Mouse (Mus musculus): Measurements from ENCODE around the gene Btbd11. TPM values are rescaled to one million over a fixed set of nuclear protein-coding genes. Genes with fewer than 3 reads are reported as not detected.

Gene Btbd11
- polyA plus RNA-seq, 1 experiment, result 4.1 TPM

DNA sequence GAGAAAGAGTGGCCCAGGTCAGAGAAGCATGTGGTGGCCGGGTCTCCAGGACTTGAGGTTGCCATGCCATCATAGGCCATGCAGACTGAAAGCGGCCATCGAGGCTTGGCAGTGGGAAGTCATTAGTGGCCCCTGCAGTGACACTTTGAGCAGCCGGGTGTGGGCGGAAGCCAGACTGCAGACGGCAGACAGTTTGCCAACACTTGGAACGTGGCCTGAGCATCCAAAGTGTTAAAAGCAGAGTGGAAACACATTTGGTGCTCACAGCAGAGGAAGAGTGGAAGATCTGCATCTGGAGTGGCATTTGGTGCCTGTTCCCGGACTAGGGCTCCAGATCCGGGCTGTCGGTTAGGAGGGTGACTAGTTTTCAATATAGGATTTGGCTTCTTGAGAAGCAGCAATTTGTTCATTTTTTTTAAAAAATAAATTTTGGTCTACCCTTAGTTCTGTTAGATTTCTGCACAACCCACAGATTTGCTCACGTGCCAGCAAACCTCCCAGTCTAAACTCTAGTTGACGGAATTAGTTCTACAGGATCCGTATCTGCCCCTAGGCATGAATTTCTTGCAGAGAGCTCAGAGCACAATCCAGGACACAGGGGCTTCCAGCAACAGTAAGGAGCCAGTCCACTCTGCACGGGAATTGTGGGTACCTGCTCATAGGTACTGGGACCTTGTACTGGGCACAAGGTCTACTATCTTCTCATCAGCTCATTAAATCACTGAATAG lies 222.1 kb downstream of the Btbd11 start:
- H3K27ac ChIP-seq (ENCODE audit: insufficient read depth, low read depth, low read length), result no peak overlapping the region
- WGBS, result 81% methylated on average over 14 of the region's 14 CpGs
- TF ChIP-seq POLR2A (IDR thresholded peaks at IDR 0.05; ENCODE audit: low read depth, low read length), result no peak
- no peak for TF ChIP-seq CTCF (conservative IDR thresholded peaks at IDR 0.05; ENCODE audit: insufficient read depth, insufficient read length, low read depth, low read length)
- H3K36me3 ChIP-seq (ENCODE audit: control insufficient read depth, insufficient read depth, low read length), result no peaks in the 10 kb centered on the region
- H3K27me3 ChIP-seq (replicated peaks; ENCODE audit: control insufficient read depth, insufficient read depth, low read length), result no peaks in the 10 kb centered on the region
- no peak overlapping the region for H3K4me3 ChIP-seq (ENCODE audit: insufficient read depth, low read depth, low read length)
- no peak for DNase-seq
- H3K4me1 ChIP-seq (ENCODE audit: control insufficient read depth, insufficient read depth, low read length), result no peaks in the 10 kb centered on the region

DNA sequence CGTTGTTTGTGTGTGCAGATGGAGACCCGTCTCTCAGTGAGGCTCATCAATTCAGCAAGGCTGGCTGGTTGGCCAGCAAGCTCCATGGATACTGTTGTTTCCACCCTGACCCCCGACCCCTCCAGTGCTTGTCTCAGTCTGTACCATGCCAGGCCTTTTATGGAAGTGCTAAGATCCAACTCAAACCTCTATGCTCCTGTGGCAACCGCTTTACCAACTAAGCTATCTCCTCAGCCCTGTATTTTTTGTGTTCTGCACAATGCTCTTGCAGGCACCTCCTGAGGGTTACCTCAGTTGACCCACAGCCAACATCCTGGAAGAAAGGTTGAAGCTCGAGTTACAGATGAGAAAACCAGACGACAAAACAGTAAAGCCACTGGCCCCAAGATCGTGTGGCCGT lies 230.5 kb downstream of the Btbd11 start:
- DNase-seq, result no peak
- 33% methylated on average over 8 of the region's 8 CpGs for WGBS
- H3K4me1 ChIP-seq (ENCODE audit: control insufficient read depth, insufficient read depth, low read length), result no peaks in the 10 kb centered on the region

GRCm38 (mm10) chr10:85617501-85618417 lies 231.1 kb downstream of the Btbd11 start:
- Histone ChIP-seq H3K4me3 (ENCODE audit: insufficient read depth, low read depth, low read length) (no peak overlapping the region), H3K27ac (ENCODE audit: insufficient read depth, low read depth, low read length) (no peak overlapping the region), H3K36me3 (ENCODE audit: control insufficient read depth, insufficient read depth, low read length) (no peaks in the 10 kb centered on the region), H3K4me1 (ENCODE audit: control insufficient read depth, insufficient read depth, low read length) (no peaks in the 10 kb centered on the region), H3K27me3 (replicated peaks; ENCODE audit: control insufficient read depth, insufficient read depth, low read length) (no peaks in the 10 kb centered on the region)
- WGBS, result 48% methylated on average over 12 of the region's 12 CpGs
- DNase-seq, result no peak
- TF ChIP-seq POLR2A (IDR thresholded peaks at IDR 0.05; ENCODE audit: low read depth, low read length) (no peak), CTCF (conservative IDR thresholded peaks at IDR 0.05; ENCODE audit: insufficient read depth, insufficient read length, low read depth, low read length) (no peak)

More for the DNA sequence above, 230.5 kb downstream of the Btbd11 start:
- no peak overlapping the region for H3K27ac ChIP-seq (ENCODE audit: insufficient read depth, low read depth, low read length)
- H3K27me3 ChIP-seq (replicated peaks; ENCODE audit: control insufficient read depth, insufficient read depth, low read length), result no peaks in the 10 kb centered on the region
- H3K36me3 ChIP-seq (ENCODE audit: control insufficient read depth, insufficient read depth, low read length), result no peaks in the 10 kb centered on the region
- no peak overlapping the region for H3K4me3 ChIP-seq (ENCODE audit: insufficient read depth, low read depth, low read length)
- TF ChIP-seq POLR2A (IDR thresholded peaks at IDR 0.05; ENCODE audit: low read depth, low read length) (no peak), CTCF (conservative IDR thresholded peaks at IDR 0.05; ENCODE audit: insufficient read depth, insufficient read length, low read depth, low read length) (no peak)

DNA sequence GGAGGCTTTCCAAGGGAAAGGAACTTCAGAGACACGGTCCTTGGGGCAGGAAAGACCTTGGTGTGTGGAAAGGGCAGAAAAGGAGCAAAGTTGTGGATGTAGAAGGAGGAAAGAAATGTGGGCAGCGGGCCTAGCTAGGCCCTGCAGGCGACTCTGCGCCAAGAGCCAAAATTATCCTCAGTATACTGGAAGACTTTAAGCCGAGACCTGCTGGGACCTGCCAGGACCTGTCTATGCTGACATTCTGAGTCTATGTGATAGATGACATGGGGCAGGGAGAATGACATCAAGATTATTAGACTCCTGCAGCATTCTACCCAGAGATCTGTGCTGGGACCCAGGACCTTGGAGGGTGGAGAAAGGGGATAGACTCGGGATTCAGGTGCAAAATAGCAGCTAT lies 234.5 kb downstream of the Btbd11 start:
- Histone ChIP-seq H3K27ac (ENCODE audit: insufficient read depth, low read depth, low read length) (no peak overlapping the region), H3K27me3 (replicated peaks; ENCODE audit: control insufficient read depth, insufficient read depth, low read length) (no peaks in the 10 kb centered on the region), H3K4me1 (ENCODE audit: control insufficient read depth, insufficient read depth, low read length) (no peaks in the 10 kb centered on the region), H3K4me3 (ENCODE audit: insufficient read depth, low read depth, low read length) (no peak overlapping the region), H3K36me3 (ENCODE audit: control insufficient read depth, insufficient read depth, low read length) (no peaks in the 10 kb centered on the region)
- no peak for DNase-seq
- TF ChIP-seq CTCF (conservative IDR thresholded peaks at IDR 0.05; ENCODE audit: insufficient read depth, insufficient read length, low read depth, low read length) (no peak), POLR2A (IDR thresholded peaks at IDR 0.05; ENCODE audit: low read depth, low read length) (no peak)
- WGBS, result 85% methylated on average over 6 of the region's 6 CpGs

DNA sequence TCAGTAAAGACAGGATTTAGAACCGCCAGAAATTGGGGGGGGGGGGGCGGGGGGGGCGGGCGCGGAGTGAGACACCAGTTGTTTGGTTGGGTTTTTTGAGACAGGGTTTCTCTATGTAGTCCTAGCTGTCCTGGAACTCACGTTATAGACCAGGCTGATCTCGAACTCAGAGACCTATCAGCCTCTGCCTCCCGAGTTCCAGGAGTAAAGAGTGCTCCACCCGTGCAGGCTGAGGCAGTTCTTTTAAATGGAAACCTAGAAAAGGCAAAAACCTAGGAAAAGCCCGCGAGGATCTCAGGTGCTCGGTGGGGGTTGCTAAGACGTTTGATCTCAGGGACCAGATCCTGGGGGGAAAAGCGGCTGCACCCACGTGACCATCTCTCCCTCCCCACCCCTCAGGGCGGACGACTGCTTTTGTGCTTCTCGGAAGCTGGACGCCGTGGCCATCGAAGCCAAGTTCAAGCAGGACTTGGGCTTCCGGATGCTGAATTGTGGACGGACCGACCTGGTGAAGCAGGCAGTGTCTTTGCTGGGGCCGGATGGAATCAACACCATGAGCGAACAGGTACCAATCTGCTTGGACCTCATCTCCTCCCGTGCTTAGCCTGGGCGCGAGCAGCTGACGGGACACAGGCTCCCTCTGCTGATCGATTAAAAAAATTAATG lies 238.0 kb downstream of the Btbd11 start:
- Histone ChIP-seq H3K36me3 (ENCODE audit: control insufficient read depth, insufficient read depth, low read length) (no peaks in the 10 kb centered on the region), H3K27me3 (replicated peaks; ENCODE audit: control insufficient read depth, insufficient read depth, low read length) (no peaks in the 10 kb centered on the region), H3K4me3 (ENCODE audit: insufficient read depth, low read depth, low read length) (peak overlapping the region; percentile 15), H3K27ac (ENCODE audit: insufficient read depth, low read depth, low read length) (no peak overlapping the region), H3K4me1 (ENCODE audit: control insufficient read depth, insufficient read depth, low read length) (no peaks in the 10 kb centered on the region)
- WGBS, result 3% methylated on average over 31 of the region's 31 CpGs
- peak; percentile 55 for DNase-seq
- TF ChIP-seq POLR2A (IDR thresholded peaks at IDR 0.05; ENCODE audit: low read depth, low read length) (no peak), CTCF (conservative IDR thresholded peaks at IDR 0.05; ENCODE audit: insufficient read depth, insufficient read length, low read depth, low read length) (peak; percentile 71)

DNA sequence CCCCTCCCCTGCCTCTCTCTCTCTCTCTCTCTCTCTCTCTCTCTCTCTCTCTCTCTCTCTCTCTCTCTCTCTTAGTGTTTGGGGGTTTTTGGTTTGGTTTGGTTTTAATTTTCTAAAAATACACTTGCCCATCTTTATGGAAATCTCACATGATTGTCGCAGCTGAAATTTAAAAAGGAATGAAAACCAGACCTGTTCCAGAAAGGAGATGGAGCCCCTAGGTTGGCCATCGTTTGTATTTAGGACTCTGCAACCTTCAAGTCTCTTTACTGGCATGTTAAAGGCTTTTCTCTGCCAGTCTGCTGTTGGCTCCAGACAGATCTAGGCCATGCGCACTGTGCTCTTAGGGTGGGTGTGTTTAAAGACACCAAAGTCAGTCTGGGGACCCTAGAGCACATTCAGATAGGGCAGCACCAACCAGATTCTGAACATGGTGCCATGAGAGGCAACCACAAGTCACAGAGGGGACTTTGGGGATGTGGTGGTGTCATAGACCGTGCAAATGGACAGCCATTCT lies 238.6 kb downstream of the Btbd11 start:
- H3K36me3 ChIP-seq (ENCODE audit: control insufficient read depth, insufficient read depth, low read length), result no peaks in the 10 kb centered on the region
- no peaks in the 10 kb centered on the region for H3K27me3 ChIP-seq (replicated peaks; ENCODE audit: control insufficient read depth, insufficient read depth, low read length)
- no peak overlapping the region for H3K27ac ChIP-seq (ENCODE audit: insufficient read depth, low read depth, low read length)
- no peak for DNase-seq
- 66% methylated on average over 4 of the region's 4 CpGs for WGBS
- H3K4me3 ChIP-seq (ENCODE audit: insufficient read depth, low read depth, low read length), result no peak overlapping the region
- no peaks in the 10 kb centered on the region for H3K4me1 ChIP-seq (ENCODE audit: control insufficient read depth, insufficient read depth, low read length)
- TF ChIP-seq CTCF (conservative IDR thresholded peaks at IDR 0.05; ENCODE audit: insufficient read depth, insufficient read length, low read depth, low read length), result no peak
- TF ChIP-seq POLR2A (IDR thresholded peaks at IDR 0.05; ENCODE audit: low read depth, low read length), result no peak

Data from kidney, adult 2 months (tissue).